Mouse (Mus musculus) liver, adult 2 months (tissue): ENCODE measurements around the gene Xpnpep1. TPM values are rescaled to one million over a fixed set of nuclear protein-coding genes. Genes with fewer than 3 reads are reported as not detected.
A peak's percentile ranks its signal among the peaks of the same experiment; 100 is the strongest.

Source experiments
- DNase-seq: peaks from one replicate; pipeline ENCODE4 v3.0.0-alpha.2; 2011; ENCODE audit warnings: low read depth, low spot score; ENCODE audit errors: extremely low read depth
- H3K27ac ChIP-seq: fragments of 200-500 bp; replicated peaks from 2 replicates; pipeline ENCODE4 v1.5.1; 2012; ENCODE audit warnings: low read depth, mild to moderate bottlenecking, control low read depth, inconsistent platforms, low read length; ENCODE audit not compliant: insufficient read depth
- H3K27me3 ChIP-seq: fragments of 200-500 bp; 2 replicates; pipeline ENCODE4 v1.6.1; 2012; ENCODE audit warnings: mild to moderate bottlenecking, moderate library complexity, low read length, inconsistent platforms; ENCODE audit not compliant: control insufficient read depth, insufficient read depth
- H3K36me3 ChIP-seq: fragments of 200-500 bp; 2 replicates; pipeline ENCODE4 v1.6.1; 2012; ENCODE audit warnings: low read length, inconsistent platforms; ENCODE audit not compliant: control insufficient read depth, insufficient read depth
- H3K4me1 ChIP-seq: fragments of 200-500 bp; 2 replicates; pipeline ENCODE4 v1.6.1; 2011; ENCODE audit warnings: low read length; ENCODE audit not compliant: control insufficient read depth, insufficient read depth
- H3K4me3 ChIP-seq: fragments of 200-500 bp; 2 replicates; pipeline ENCODE4 v1.5.1; 2011; ENCODE audit warnings: low read depth, mild to moderate bottlenecking, control low read depth, low read length, moderate library complexity; ENCODE audit not compliant: insufficient read depth
- H3K79me2 ChIP-seq: fragments of 200-500 bp; 2 replicates; pipeline ENCODE4 v1.6.1; 2012; ENCODE audit warnings: inconsistent platforms, mild to moderate bottlenecking, low read length, moderate library complexity; ENCODE audit not compliant: control insufficient read depth, insufficient read depth
- H3K9ac ChIP-seq: fragments of 200-500 bp; 2 replicates; pipeline ENCODE4 v1.6.1; 2012; ENCODE audit warnings: low read depth, mild to moderate bottlenecking, control low read depth, inconsistent platforms, low read length
- CTCF ChIP-seq: fragments of 200-500 bp; IDR thresholded peaks from 2 replicates; pipeline ENCODE4 v1.5.1; 2011; ENCODE audit warnings: low read depth, low read length, control low read depth
- POLR2A ChIP-seq: fragments of 200-500 bp; IDR thresholded peaks from 2 replicates; pipeline ENCODE4 v1.6.1; 2011; ENCODE audit warnings: low read length, control low read depth; ENCODE audit not compliant: insufficient read depth; ENCODE audit errors: extremely low read depth
- WGBS: fragments of 180-500 bp; shearing (Covaris S2); methylation state at CpG from one replicate; pipeline ENCODE4 v1.1.7; 2018; 5-methylcytosine and 5-hydroxymethylcytosine counted together
- polyA plus RNA-seq: library from polyadenylated mRNA; depleted of rRNA; stranded (reverse); fragments of >200 nt; gene quantifications from 2 replicates; pipeline ENCODE4 v1.2.3, GENCODE M21; 2012
- total RNA-seq: library from RNA; depleted of rRNA; stranded (reverse); fragments of >200 nt; gene quantifications from 2 replicates; pipeline ENCODE4 v1.2.3, GENCODE M21; 2014

The Xpnpep1 gene
- total and polyA plus RNA-seq, 2 experiments = 37.1 to 38.3 TPM

DNA sequence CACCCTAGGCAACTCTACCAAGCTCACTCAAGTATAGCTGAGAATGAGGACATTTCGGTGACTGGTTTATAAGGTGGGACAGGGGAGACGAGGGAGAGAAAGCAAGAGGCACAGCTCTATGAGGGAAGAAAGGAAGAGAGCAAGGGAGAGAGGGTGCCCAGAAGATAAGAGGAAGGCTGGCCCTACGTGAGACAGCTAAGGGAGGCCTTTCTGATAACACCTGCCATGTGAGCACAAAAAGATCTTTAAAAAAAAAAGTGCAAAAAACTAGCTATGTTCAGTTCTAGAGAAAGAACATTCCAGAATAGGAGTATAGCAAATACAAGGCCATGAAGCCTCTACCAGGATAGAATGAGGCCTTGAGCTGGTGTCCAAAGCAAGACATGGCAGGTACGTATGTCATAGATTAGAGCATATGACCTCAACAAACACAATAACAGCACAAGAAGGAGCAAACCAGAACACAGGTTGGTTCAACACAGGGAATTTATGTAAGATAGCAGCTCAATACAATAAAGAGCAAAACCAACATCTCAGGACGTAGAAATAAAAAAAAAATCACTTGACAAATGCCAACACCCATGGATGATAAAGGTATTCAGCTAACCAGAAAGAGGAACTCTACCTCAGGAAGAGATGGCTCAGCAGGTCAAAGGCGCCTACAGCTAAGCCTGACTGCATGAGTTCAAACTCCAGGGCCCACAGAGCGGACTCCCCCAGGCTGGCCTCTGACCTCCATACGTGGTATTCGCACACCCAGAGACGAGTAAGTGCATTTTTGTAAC is 6.7 kb downstream of the Xpnpep1 start:
- WGBS = 88% methylated on average over 10 of the region's 10 CpGs
- TF ChIP-seq CTCF = no peak
- TF ChIP-seq POLR2A = no peak
- Histone ChIP-seq H3K9ac (no peak overlapping the region), H3K27me3 (no peaks in the 10 kb centered on the region), H3K36me3 (no peaks in the 10 kb centered on the region), H3K4me3 (no peak overlapping the region), H3K4me1 (peaks cover 16% of the 10 kb centered on the region), H3K27ac (no peak overlapping the region), H3K79me2 (peaks cover 25% of the 10 kb centered on the region; the same call in 1 of the 2 replicates)
- DNase-seq = no peak

GRCm38 (mm10) chr19:53032647-53033046 is 7.4 kb downstream of the Xpnpep1 start:
- H3K4me3 ChIP-seq = no peak overlapping the region
- H3K4me1 ChIP-seq = peaks cover 17% of the 10 kb centered on the region
- H3K27ac ChIP-seq = no peak overlapping the region
- WGBS = 53% methylated on average over 3 of the region's 3 CpGs
- H3K79me2 ChIP-seq = peaks cover 18% of the 10 kb centered on the region; the same call in 1 of the 2 replicates
- no peak for TF ChIP-seq CTCF
- no peaks in the 10 kb centered on the region for H3K27me3 ChIP-seq
- no peaks in the 10 kb centered on the region for H3K36me3 ChIP-seq
- no peak for DNase-seq
- no peak overlapping the region for H3K9ac ChIP-seq

DNA sequence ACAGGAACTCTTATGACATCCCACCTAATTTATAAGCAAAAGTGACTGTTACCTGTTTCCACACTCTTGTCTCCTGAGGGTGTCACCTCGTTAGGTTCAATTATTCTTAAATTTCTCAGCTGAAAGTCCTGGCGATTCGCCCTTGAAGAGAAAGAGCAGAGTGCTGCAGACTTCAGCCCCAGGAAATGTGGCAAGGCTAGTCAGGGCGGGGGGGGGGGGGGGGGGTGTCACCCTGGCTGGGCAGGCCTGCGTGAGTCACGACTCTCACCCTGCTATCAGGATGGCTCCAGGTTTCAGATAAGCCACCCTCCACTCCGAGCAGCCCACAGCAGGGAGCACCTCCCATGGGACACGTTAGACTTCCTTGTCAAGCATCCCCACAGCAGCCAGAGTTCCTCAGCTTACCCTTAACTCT is 8.1 kb downstream of the Xpnpep1 start:
- no peak for DNase-seq
- Histone ChIP-seq H3K4me1 (peaks cover 12% of the 10 kb centered on the region), H3K27ac (no peak overlapping the region), H3K79me2 (peaks cover 14% of the 10 kb centered on the region), H3K9ac (no peak overlapping the region), H3K36me3 (no peaks in the 10 kb centered on the region), H3K4me3 (no peak overlapping the region), H3K27me3 (no peaks in the 10 kb centered on the region)
- TF ChIP-seq POLR2A (no peak), CTCF (no peak)
- WGBS = 56% methylated on average over 8 of the region's 8 CpGs

GRCm38 (mm10) chr19:53030279-53030678 is 9.7 kb downstream of the Xpnpep1 start:
- 95% methylated on average over 6 of the region's 6 CpGs for WGBS
- peaks cover 12% of the 10 kb centered on the region for H3K79me2 ChIP-seq
- no peak overlapping the region for H3K9ac ChIP-seq
- no peaks in the 10 kb centered on the region for H3K36me3 ChIP-seq
- TF ChIP-seq POLR2A = no peak
- TF ChIP-seq CTCF = no peak
- H3K27ac ChIP-seq = no peak overlapping the region
- no peaks in the 10 kb centered on the region for H3K27me3 ChIP-seq
- H3K4me1 ChIP-seq = peaks cover 12% of the 10 kb centered on the region
- H3K4me3 ChIP-seq = no peak overlapping the region
- DNase-seq = no peak

DNA sequence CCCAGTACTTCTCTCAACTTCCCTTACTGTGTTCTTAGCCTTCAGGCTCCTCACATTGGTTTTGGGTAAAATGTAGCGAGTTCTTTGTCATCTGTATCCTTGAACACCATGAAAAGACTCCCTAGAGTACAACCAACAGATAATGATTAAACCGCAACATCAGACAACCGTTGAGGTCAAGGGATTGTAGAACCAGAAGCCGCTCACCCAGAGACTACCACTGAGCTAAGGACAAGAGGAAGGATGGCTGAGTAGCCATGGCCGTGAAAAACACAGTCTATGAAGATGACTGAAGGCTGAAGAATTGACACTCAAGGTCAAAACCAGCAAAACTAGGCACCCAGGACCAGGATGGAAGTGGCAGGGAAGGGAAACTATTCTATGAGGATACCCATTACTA is 10.3 kb downstream of the Xpnpep1 start:
- 87% methylated on average over 5 of the region's 5 CpGs for WGBS
- H3K79me2 ChIP-seq = peaks cover 12% of the 10 kb centered on the region
- H3K27me3 ChIP-seq = no peaks in the 10 kb centered on the region
- TF ChIP-seq POLR2A = no peak
- peaks cover 12% of the 10 kb centered on the region for H3K4me1 ChIP-seq
- H3K9ac ChIP-seq = no peak overlapping the region
- no peak for DNase-seq
- H3K36me3 ChIP-seq = no peaks in the 10 kb centered on the region
- no peak overlapping the region for H3K27ac ChIP-seq
- no peak overlapping the region for H3K4me3 ChIP-seq

GRCm38 (mm10) chr19:53029045-53029444 is 11.0 kb downstream of the Xpnpep1 start:
- Histone ChIP-seq H3K4me3 (no peak overlapping the region), H3K4me1 (peaks cover 12% of the 10 kb centered on the region), H3K27ac (no peak overlapping the region), H3K79me2 (peaks cover 12% of the 10 kb centered on the region), H3K9ac (no peak overlapping the region), H3K36me3 (peaks cover 2% of the 10 kb centered on the region; the same call in 1 of the 2 replicates), H3K27me3 (no peaks in the 10 kb centered on the region)
- WGBS = 41% methylated on average over 7 of the region's 7 CpGs
- peak; percentile 72 for DNase-seq
- TF ChIP-seq POLR2A (no peak), CTCF (peak; percentile 28; the same call in 1 of the 2 replicates)
